7 mouse cellular contexts compared by ENCODE assay signal in genomic region chr8:124947865-124948732, GRCm38 (mm10). TPM values are rescaled to one million over a fixed set of nuclear protein-coding genes. Genes with fewer than 3 reads are reported as not detected.
A peak's percentile ranks its signal among the peaks of the same experiment; 100 is the strongest.
DNase-seq lines count a peak whose midpoint lies in the region; ATAC-seq and TF ChIP-seq lines count a peak whose summit lies in the region.

No protein-coding gene starts in this region.

- DNase-seq in G1E (ENCODE audit: low spot score), result no peak
- DNase-seq in c-Kit-negative CD71-positive TER-119-positive erythroid progenitor cells, embryonic 14.5 days (ENCODE audit: low read depth, low spot score), result peak; percentile 1
- DNase-seq in layer of hippocampus, postnatal 36 days, result peak; percentile 51 to 56
- peak; percentile 38 for DNase-seq in right cerebral cortex, postnatal 4 days

- H3K9me3 ChIP-seq in G1E (replicated peaks), result peaks cover 30% of the 10 kb centered on the region
- no peaks in the 10 kb centered on the region for H3K9me3 ChIP-seq in forebrain, embryonic 12.5 days
- H3K9me3 ChIP-seq in megakaryocyte, embryonic 14.5 days, result no peaks in the 10 kb centered on the region

- H3K9ac ChIP-seq in forebrain, embryonic 12.5 days, result peak overlapping the region; percentile 94

- no peak for ATAC-seq in G1E (ENCODE audit: extremely low read depth, insufficient number of reproducible peaks, low FRiP score, poor library complexity, severe bottlenecking)
- ATAC-seq in forebrain, embryonic 12.5 days (ENCODE audit: low FRiP score), result peak; percentile 52
- peak; percentile 13 to 55; a peak in 1 of 4 replicates for ATAC-seq in hematopoietic stem cell, adult 5-6 weeks (replicated peaks in 1 of 2; ENCODE audit: insufficient read depth in 1 of 2, low FRiP score in 2 of 2, low TSS enrichment in 1 of 2, low read depth in 1 of 2, poor library complexity in 2 of 2, severe bottlenecking in 2 of 2)

- peak overlapping the region; percentile 85 for H3K4me2 ChIP-seq in forebrain, embryonic 12.5 days

- H3K27ac ChIP-seq in forebrain, embryonic 12.5 days, result peak overlapping the region; percentile 98

- TF ChIP-seq CTCF in G1E (IDR thresholded peaks at IDR 0.05; ENCODE audit: low read depth, low read length), result no peak

- H3K36me3 ChIP-seq in G1E (replicated peaks), result peaks cover 40% of the 10 kb centered on the region
- H3K36me3 ChIP-seq in forebrain, embryonic 12.5 days (replicated peaks), result peaks cover 9% of the 10 kb centered on the region
- H3K36me3 ChIP-seq in megakaryocyte, embryonic 14.5 days (replicated peaks; ENCODE audit: low read length), result peaks cover 22% of the 10 kb centered on the region

- WGBS in forebrain, embryonic 12.5 days, result under 1% methylated on average over 67 of the region's 67 CpGs

- peaks cover 42% of the 10 kb centered on the region for H3K4me1 ChIP-seq in G1E (ENCODE audit: insufficient read depth, low read depth, low read length)
- peaks cover 46% of the 10 kb centered on the region for H3K4me1 ChIP-seq in forebrain, embryonic 12.5 days
- H3K4me1 ChIP-seq in megakaryocyte, embryonic 14.5 days, result peaks cover 61% of the 10 kb centered on the region

- peak overlapping the region; percentile 92 for H3K4me3 ChIP-seq in G1E (ENCODE audit: low read depth, low read length)
- H3K4me3 ChIP-seq in forebrain, embryonic 12.5 days (replicated peaks), result peak overlapping the region; percentile 89
- peak overlapping the region; percentile 93 for H3K4me3 ChIP-seq in megakaryocyte, embryonic 14.5 days (replicated peaks)

- H3K27me3 ChIP-seq in G1E (ENCODE audit: insufficient read depth, low read length), result no peaks in the 10 kb centered on the region
- H3K27me3 ChIP-seq in forebrain, embryonic 12.5 days, result no peaks in the 10 kb centered on the region
- H3K27me3 ChIP-seq in megakaryocyte, embryonic 14.5 days (replicated peaks), result peaks cover 9% of the 10 kb centered on the region

RNA-seq across cellular contexts. Expression of gene Egln1, which starts 1.0 kb away (rescaled TPM):
- 39.3 and 40.8 TPM in 2 replicates for total RNA-seq in G1E (2014; fragmentation: Nextera tagmentation)
- total RNA-seq in G1E (2017), result 31.8 and 33.8 TPM in 2 replicates
- 17.6 and 19.9 TPM in 2 replicates for polyA plus RNA-seq in G1E (2012)
- polyA plus RNA-seq in forebrain, embryonic 12.5 days (2016; fragmentation: Nextera tagmentation; extraction: Ambion mirVana), result 19.5 and 20.0 TPM in 2 replicates
- total RNA-seq in hematopoietic stem cell, adult 5-6 weeks (2017), result 18.8 and 24.0 TPM in 2 replicates
- 10 to 100 TPM; 62.5 to 63.4 TPM for total RNA-seq in layer of hippocampus, postnatal 36 days (2021)
- polyA plus RNA-seq in megakaryocyte, embryonic 14.5 days (2012; ENCODE audit: insufficient read depth, low replicate concordance), result 6.7 and 14.0 TPM in 2 replicates

RNA-seq across cellular contexts. Expression of gene Sprtn, which starts 50.4 kb away (rescaled TPM):
- 42.4 and 43.5 TPM in 2 replicates for total RNA-seq in G1E (2014; fragmentation: Nextera tagmentation)
- 34.7 and 35.8 TPM in 2 replicates for total RNA-seq in G1E (2017)
- 13.0 and 21.7 TPM in 2 replicates for polyA plus RNA-seq in G1E (2012)
- 12.8 and 14.5 TPM in 2 replicates for polyA plus RNA-seq in forebrain, embryonic 12.5 days (2016; fragmentation: Nextera tagmentation; extraction: Ambion mirVana)
- total RNA-seq in hematopoietic stem cell, adult 5-6 weeks (2017), result 21.6 and 23.1 TPM in 2 replicates
- total RNA-seq in layer of hippocampus, postnatal 36 days (2021), result 10 to 100 TPM; 14.4 to 16.1 TPM
- polyA plus RNA-seq in megakaryocyte, embryonic 14.5 days (2012; ENCODE audit: insufficient read depth, low replicate concordance), result 1.7 and 2.5 TPM in 2 replicates

RNA-seq across cellular contexts. Expression of gene Exoc8, which starts 50.6 kb away (rescaled TPM):
- total RNA-seq in G1E (2014; fragmentation: Nextera tagmentation) (14.4 and 15.1 TPM in 2 replicates), G1E (2017) (22.8 and 24.8 TPM in 2 replicates)
- polyA plus RNA-seq in G1E (2012), result 10.4 and 10.9 TPM in 2 replicates
- 15.0 and 15.3 TPM in 2 replicates for polyA plus RNA-seq in forebrain, embryonic 12.5 days (2016; fragmentation: Nextera tagmentation; extraction: Ambion mirVana)
- 13.1 and 16.3 TPM in 2 replicates for total RNA-seq in hematopoietic stem cell, adult 5-6 weeks (2017)
- 10 to 100 TPM; 36.6 to 36.8 TPM for total RNA-seq in layer of hippocampus, postnatal 36 days (2021)
- polyA plus RNA-seq in megakaryocyte, embryonic 14.5 days (2012; ENCODE audit: insufficient read depth, low replicate concordance), result 2.1 and 3.3 TPM in 2 replicates
